Mouse (Mus musculus) activated CD4-positive, CD25-positive, alpha-beta regulatory T cell, adult 9 weeks (primary cell): ENCODE data around the gene Rdh19. TPM values are rescaled to one million over a fixed set of nuclear protein-coding genes. Genes with fewer than 3 reads are reported as not detected.

Source experiments
- polyA plus RNA-seq: library from polyadenylated mRNA; unstranded; fragments of 100-300 nt; shearing (Covaris generic); gene quantifications from one replicate; pipeline ENCODE4 v1.2.1, GENCODE M21; 2017

Gene Rdh19
- not detected for polyA plus RNA-seq

GRCm38 (mm10) chr10:127849628-127850027 is at the start of gene Rdh19:
TSS of gene Rdh19 (plus strand) at chr10:127849928.

DNA sequence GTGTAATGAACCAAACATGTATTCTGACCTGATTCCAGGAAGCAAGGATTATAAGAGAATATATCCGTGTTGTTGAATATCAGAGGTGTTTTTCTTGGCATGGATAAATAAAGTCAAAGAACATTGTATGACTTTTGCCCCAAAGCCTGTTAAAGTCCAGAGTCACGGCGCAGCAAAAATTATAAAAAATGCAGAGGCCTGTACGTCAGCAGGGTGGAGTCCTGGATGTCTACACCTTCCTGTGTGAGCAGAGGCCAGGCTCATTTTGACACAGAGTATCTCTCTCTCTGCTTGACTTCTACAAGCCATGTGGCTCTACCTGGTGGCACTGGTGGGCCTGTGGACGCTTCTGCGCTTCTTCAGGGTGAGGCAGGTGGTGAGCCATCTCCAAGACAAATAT is 48.8 kb upstream of the Rdh19 start, which contains the start of gene Rdh16:
TSS of gene Rdh16 (plus strand) at position 262 of the 400 bp plus-strand sequence.

DNA sequence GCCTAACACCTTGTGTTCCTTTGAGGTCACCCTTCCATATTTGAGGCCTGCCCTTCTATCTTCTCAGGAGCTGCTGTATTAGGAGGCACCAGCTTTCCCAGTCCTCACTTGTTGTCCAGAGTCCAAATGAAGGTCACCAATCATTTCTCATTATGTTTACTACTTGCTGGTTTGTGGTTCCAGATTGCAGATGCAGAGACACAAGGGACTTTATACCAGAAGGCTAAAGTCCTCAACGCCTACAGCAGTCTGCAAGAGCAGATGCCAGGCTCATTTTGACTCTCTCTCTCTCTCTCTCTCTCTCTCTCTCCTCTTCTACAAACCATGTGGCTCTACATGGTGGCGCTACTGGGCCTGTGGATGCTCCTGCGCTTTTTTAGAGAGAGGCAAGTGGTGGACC is 16.5 kb downstream of the Rdh19 start, which contains the start of gene Rdh16f2:
TSS of gene Rdh16f2 (plus strand) at position 243 of the 400 bp plus-strand sequence.

DNA sequence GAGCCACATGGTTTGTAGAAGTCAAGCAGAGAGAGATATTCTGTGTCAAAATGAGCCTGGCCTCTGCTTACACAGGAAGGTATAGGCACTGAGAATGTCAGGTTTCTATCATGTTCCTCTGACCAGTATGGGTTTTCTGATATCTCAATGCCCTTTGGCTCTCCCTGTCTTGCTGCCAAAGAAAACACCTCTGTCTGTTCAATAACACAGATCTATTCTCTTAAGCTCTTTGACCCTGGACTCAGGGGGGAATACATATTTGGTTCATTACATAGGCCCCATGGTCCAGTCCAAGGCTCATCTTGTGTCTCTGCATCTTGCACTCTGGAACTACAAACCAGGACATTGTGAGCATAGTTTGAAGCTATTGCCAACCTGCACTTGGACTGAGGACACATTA is 38.9 kb downstream of the Rdh19 start, which contains the start of gene Rdh7:
TSS of gene Rdh7 (minus strand) at position 213 of the 400 bp plus-strand sequence.

DNA sequence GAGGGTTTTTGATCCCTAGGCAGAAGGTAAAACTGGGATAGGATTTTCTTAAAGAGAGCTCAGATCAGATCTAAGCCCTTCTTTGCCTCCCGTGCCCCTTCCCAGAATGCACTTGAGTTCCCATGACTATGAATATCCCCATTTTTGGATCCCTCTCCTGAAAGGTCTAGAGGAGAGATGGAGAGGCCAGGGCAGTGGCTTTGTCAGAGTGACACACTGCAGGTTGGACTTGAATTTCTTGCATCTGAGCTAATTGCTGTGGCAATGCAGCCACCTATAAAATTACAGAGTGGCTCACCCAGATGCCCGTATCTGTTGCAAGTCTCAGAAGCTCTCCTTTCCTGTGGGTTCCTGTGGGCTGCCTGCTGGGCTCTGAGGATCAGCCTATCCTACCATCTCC is 48.5 kb downstream of the Rdh19 start, which contains the start of gene Sdr9c7:
TSS of gene Sdr9c7 (plus strand) at position 301 of the 400 bp plus-strand sequence.

Other genes with a start within 250 kb of the Rdh19 start
- gene Lrp1, start 228.8 kb upstream of the Rdh19 start, polyA plus RNA-seq = 1.4 TPM
- gene Stat6, start 206.9 kb upstream of the Rdh19 start, polyA plus RNA-seq = 291 TPM
- 13.9 TPM for gene Nemp1, start 183.0 kb upstream of the Rdh19 start, polyA plus RNA-seq
- gene Nab2, start 181.4 kb upstream of the Rdh19 start, polyA plus RNA-seq = 73.1 TPM
- gene Myo1a, start 144.8 kb upstream of the Rdh19 start, polyA plus RNA-seq = 0.11 TPM
- gene Tac2, start 125.5 kb upstream of the Rdh19 start, polyA plus RNA-seq = not detected
- 0.28 TPM for gene Zbtb39, start 110.4 kb upstream of the Rdh19 start, polyA plus RNA-seq
- gene Gpr182, start 98.2 kb upstream of the Rdh19 start, polyA plus RNA-seq = 0.09 TPM
- gene Rdh1, start 90.2 kb upstream of the Rdh19 start, polyA plus RNA-seq = 0.17 TPM
- gene Rdh16f1, start 90.1 kb upstream of the Rdh19 start, polyA plus RNA-seq = 0.13 TPM
- not detected for gene Rdh9, start 73.5 kb upstream of the Rdh19 start, polyA plus RNA-seq
- not detected for gene Rdh16, start 48.8 kb upstream of the Rdh19 start, polyA plus RNA-seq
- gene Rdh16f2, start 16.5 kb downstream of the Rdh19 start, polyA plus RNA-seq = not detected
- gene Rdh7, start 38.9 kb downstream of the Rdh19 start, polyA plus RNA-seq = not detected
- not detected for gene Sdr9c7, start 48.6 kb downstream of the Rdh19 start, polyA plus RNA-seq
- not detected for gene Hsd17b6, start 157.7 kb downstream of the Rdh19 start, polyA plus RNA-seq
- gene Prim1, start 165.2 kb downstream of the Rdh19 start, polyA plus RNA-seq = 20.3 TPM
- gene Naca, start 185.6 kb downstream of the Rdh19 start, polyA plus RNA-seq = 675 TPM
- gene Ptges3, start 209.0 kb downstream of the Rdh19 start, polyA plus RNA-seq = 94.5 TPM
- 1,218 TPM for gene Atp5b, start 233.3 kb downstream of the Rdh19 start, polyA plus RNA-seq
- 80.6 TPM for gene Baz2a, start 241.6 kb downstream of the Rdh19 start, polyA plus RNA-seq